Mouse (Mus musculus): Measurements from ENCODE around the gene Gsta4. TPM values are rescaled to one million over a fixed set of nuclear protein-coding genes. Genes with fewer than 3 reads are reported as not detected.
"Not testable (repeated sequence)": the region's sequence is repeated elsewhere in the genome, so short reads cannot be mapped to it uniquely, and the experiment has no call there.

Gene Gsta4
- polyA plus RNA-seq, 1 experiment from 2014 or later, result 38.4 TPM

DNA sequence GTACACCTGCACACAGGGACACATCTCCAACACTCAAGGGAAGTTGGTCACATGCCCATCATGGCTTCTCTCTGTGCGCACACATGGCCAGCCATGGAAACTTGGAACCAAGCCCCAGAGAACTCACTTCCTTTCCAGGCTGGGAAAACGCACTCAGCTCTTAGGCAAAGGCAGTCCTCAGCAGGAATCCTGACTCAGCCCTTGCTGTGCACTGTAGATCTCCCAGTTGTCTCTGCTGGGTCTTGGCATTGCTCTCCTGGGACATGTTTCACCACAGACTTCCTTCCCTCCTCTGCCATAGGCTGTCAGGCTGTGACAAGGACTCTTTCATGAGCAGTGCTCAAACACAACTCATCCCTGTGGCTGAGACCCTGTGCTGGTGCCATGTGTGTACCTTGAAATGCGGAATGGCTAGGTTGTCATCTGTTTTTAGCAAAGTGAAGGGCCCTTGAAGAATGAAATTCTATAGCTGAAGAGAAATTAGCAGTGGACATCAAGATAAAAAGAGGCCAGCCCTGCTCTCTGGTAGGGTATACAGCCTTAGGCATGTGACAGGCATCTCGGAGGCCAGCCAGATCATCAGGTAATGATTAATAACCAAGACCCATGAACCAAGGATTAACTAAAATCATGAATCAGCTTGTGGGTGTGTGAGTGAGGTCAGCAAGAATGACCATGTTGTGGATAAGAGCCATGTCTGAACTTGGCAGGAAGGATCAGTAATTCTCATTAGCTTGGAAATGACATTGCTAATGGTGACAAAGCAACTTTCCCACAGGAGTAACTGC is 73.3 kb downstream of the Gsta4 start:
- not testable (repeated sequence) for H3K27me3 ChIP-seq (replicated peaks); H3K36me3 ChIP-seq; H3K4me1 ChIP-seq; H3K4me3 ChIP-seq (replicated peaks); H3K9me3 ChIP-seq (replicated peaks); H3K27ac ChIP-seq (replicated peaks); H3K4me2 ChIP-seq; ATAC-seq (ENCODE audit: low FRiP score); H3K9ac ChIP-seq (replicated peaks)
- WGBS, result 81% methylated on average over 4 of the region's 4 CpGs

DNA sequence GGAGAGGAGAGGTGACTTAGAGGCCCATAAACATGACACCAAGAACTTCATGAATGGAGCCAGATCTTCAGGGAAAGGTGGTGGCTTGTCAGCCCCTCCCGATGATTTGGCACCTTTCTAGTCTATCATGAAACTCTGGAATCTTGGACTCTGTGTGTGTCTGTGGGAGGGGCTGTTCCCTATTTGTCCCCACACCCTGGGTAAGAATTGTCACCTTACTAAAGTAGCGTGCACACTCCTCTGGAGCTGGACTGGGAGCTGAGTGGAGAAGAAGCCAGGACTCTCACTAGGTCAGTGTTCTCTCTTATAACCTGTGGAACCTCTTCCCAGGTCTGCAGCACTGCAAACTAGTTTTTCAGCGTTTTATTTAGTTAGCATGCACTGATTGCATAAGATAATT is 74.3 kb downstream of the Gsta4 start, which contains the start of gene Gm3776:
Gene Gm3776 (plus strand): TSS at position 216 of the 400 bp plus-strand sequence.
- H3K27ac ChIP-seq (replicated peaks); H3K9me3 ChIP-seq (replicated peaks); H3K4me3 ChIP-seq (replicated peaks); H3K4me1 ChIP-seq; H3K9ac ChIP-seq (replicated peaks); ATAC-seq (ENCODE audit: low FRiP score); H3K36me3 ChIP-seq; H3K27me3 ChIP-seq (replicated peaks); H3K4me2 ChIP-seq: not testable (repeated sequence)
- WGBS, result 91% methylated on average over 1 of the region's 3 CpGs

Other genes with a start within 250 kb of the Gsta4 start
- gene Gcm1, start 130.8 kb upstream of the Gsta4 start, polyA plus RNA-seq (2015; fragmentation: Nextera tagmentation; extraction: Ambion mirVana), result not detected in 2 replicates
- 84.7 and 90.9 TPM in 2 replicates for gene Fbxo9, start 73.7 kb upstream of the Gsta4 start, polyA plus RNA-seq (2015; fragmentation: Nextera tagmentation; extraction: Ambion mirVana)
- gene Ick, start 73.6 kb upstream of the Gsta4 start, polyA plus RNA-seq (2015; fragmentation: Nextera tagmentation; extraction: Ambion mirVana), result 30.2 and 30.6 TPM in 2 replicates
- 0.22 TPM in 1 of 2 replicates, not detected in the other for gene Gsta1, start 47.9 kb downstream of the Gsta4 start, polyA plus RNA-seq (2015; fragmentation: Nextera tagmentation; extraction: Ambion mirVana)
- not detected in 2 replicates for gene Gm3776, start 74.4 kb downstream of the Gsta4 start, polyA plus RNA-seq (2015; fragmentation: Nextera tagmentation; extraction: Ambion mirVana)
- gene Gm10639, start 107.1 kb downstream of the Gsta4 start, polyA plus RNA-seq (2015; fragmentation: Nextera tagmentation; extraction: Ambion mirVana), result not detected in 2 replicates
- not detected in 2 replicates for gene Omt2a, start 132.0 kb downstream of the Gsta4 start, polyA plus RNA-seq (2015; fragmentation: Nextera tagmentation; extraction: Ambion mirVana)
- not detected in 2 replicates for gene Omt2b, start 144.8 kb downstream of the Gsta4 start, polyA plus RNA-seq (2015; fragmentation: Nextera tagmentation; extraction: Ambion mirVana)
- gene Gsta2, start 173.0 kb downstream of the Gsta4 start, polyA plus RNA-seq (2015; fragmentation: Nextera tagmentation; extraction: Ambion mirVana), result 0.82 TPM in 1 of 2 replicates, not detected in the other
- 3.6 and 4.4 TPM in 2 replicates for gene Dppa5a, start 185.4 kb downstream of the Gsta4 start, polyA plus RNA-seq (2015; fragmentation: Nextera tagmentation; extraction: Ambion mirVana)
- 3.8 and 4.4 TPM in 2 replicates for gene Ooep, start 196.0 kb downstream of the Gsta4 start, polyA plus RNA-seq (2015; fragmentation: Nextera tagmentation; extraction: Ambion mirVana)
- gene Ddx43, start 213.0 kb downstream of the Gsta4 start, polyA plus RNA-seq (2015; fragmentation: Nextera tagmentation; extraction: Ambion mirVana), result 0.29 and 0.65 TPM in 2 replicates

All from neural tube, embryonic 15.5 days (tissue).